Mouse (Mus musculus): ENCODE data around the gene Ssbp3. TPM values are rescaled to one million over a fixed set of nuclear protein-coding genes. Genes with fewer than 3 reads are reported as not detected.

Gene Ssbp3
- polyA plus RNA-seq, 1 experiment from 2014 or later = 147 TPM

GRCm38 (mm10) chr4:106939223-106939918 lies 28.9 kb downstream of the Ssbp3 start:
- Histone ChIP-seq H3K36me3 (replicated peaks) (peaks cover 93% of the 10 kb centered on the region), H3K9me3 (no peaks in the 10 kb centered on the region), H3K4me3 (peak overlapping the region; percentile 11; the same call in 1 of the 2 replicates), H3K27ac (replicated peaks) (peak overlapping the region; percentile 63), H3K27me3 (replicated peaks; ENCODE audit: low read depth, poor library complexity, severe bottlenecking) (no peaks in the 10 kb centered on the region), H3K4me1 (peaks cover 96% of the 10 kb centered on the region)
- 24% methylated on average over 6 of the region's 6 CpGs for WGBS
- DNase-seq (ENCODE audit: low spot score) = peak; percentile 53

GRCm38 (mm10) chr4:106939919-106940227 lies 29.4 kb downstream of the Ssbp3 start:
- Histone ChIP-seq H3K4me3 (0 out of 2 replicates have a peak overlapping the region, but pooled peaks have one; percentile 11), H3K36me3 (replicated peaks) (peaks cover 93% of the 10 kb centered on the region), H3K27ac (replicated peaks) (peak overlapping the region; percentile 63), H3K27me3 (replicated peaks; ENCODE audit: low read depth, poor library complexity, severe bottlenecking) (no peaks in the 10 kb centered on the region), H3K9me3 (no peaks in the 10 kb centered on the region), H3K4me1 (peaks cover 91% of the 10 kb centered on the region)
- 69% methylated on average over 4 of the region's 4 CpGs for WGBS
- DNase-seq (ENCODE audit: low spot score) = no peak

- H3K27ac ChIP-seq (replicated peaks) = peak overlapping the region; percentile 3; the same call in 1 of the 2 replicates
- no peak overlapping the region for H3K4me3 ChIP-seq
- no peak for DNase-seq (ENCODE audit: low spot score)
- no peaks in the 10 kb centered on the region for H3K9me3 ChIP-seq
- H3K4me1 ChIP-seq = peaks cover 91% of the 10 kb centered on the region
- peaks cover 92% of the 10 kb centered on the region for H3K36me3 ChIP-seq (replicated peaks)
- WGBS = 72% methylated on average over 6 of the region's 6 CpGs
- H3K27me3 ChIP-seq (replicated peaks; ENCODE audit: low read depth, poor library complexity, severe bottlenecking) = no peaks in the 10 kb centered on the region
Measured at GRCm38 (mm10) chr4:106940945-106941344, 30.4 kb downstream of the Ssbp3 start.

- H3K27me3 ChIP-seq (replicated peaks; ENCODE audit: low read depth, poor library complexity, severe bottlenecking) = no peaks in the 10 kb centered on the region
- no peak overlapping the region for H3K4me3 ChIP-seq
- peaks cover 92% of the 10 kb centered on the region for H3K36me3 ChIP-seq (replicated peaks)
- H3K4me1 ChIP-seq = peaks cover 91% of the 10 kb centered on the region
- no peaks in the 10 kb centered on the region for H3K9me3 ChIP-seq
- no peak for DNase-seq (ENCODE audit: low spot score)
- H3K27ac ChIP-seq (replicated peaks) = 0 out of 2 replicates have a peak overlapping the region, but pooled peaks have one; percentile 14
Measured at GRCm38 (mm10) chr4:106941475-106941874, 31.0 kb downstream of the Ssbp3 start.

- no peak overlapping the region for H3K4me3 ChIP-seq
- no peak for DNase-seq (ENCODE audit: low spot score)
- no peaks in the 10 kb centered on the region for H3K27me3 ChIP-seq (replicated peaks; ENCODE audit: low read depth, poor library complexity, severe bottlenecking)
- peaks cover 91% of the 10 kb centered on the region for H3K4me1 ChIP-seq
- peaks cover 92% of the 10 kb centered on the region for H3K36me3 ChIP-seq (replicated peaks)
- H3K27ac ChIP-seq (replicated peaks) = no peak overlapping the region
- H3K9me3 ChIP-seq = no peaks in the 10 kb centered on the region
- WGBS = 90% methylated on average over 4 of the region's 4 CpGs
Measured at GRCm38 (mm10) chr4:106942491-106942890, 32.0 kb downstream of the Ssbp3 start.

- Histone ChIP-seq H3K4me1 (peaks cover 90% of the 10 kb centered on the region), H3K27ac (replicated peaks) (no peak overlapping the region), H3K4me3 (no peak overlapping the region), H3K9me3 (no peaks in the 10 kb centered on the region), H3K27me3 (replicated peaks; ENCODE audit: low read depth, poor library complexity, severe bottlenecking) (no peaks in the 10 kb centered on the region), H3K36me3 (replicated peaks) (peaks cover 86% of the 10 kb centered on the region)
- DNase-seq (ENCODE audit: low spot score) = no peak
- 86% methylated on average over 2 of the region's 2 CpGs for WGBS
Measured at GRCm38 (mm10) chr4:106943627-106944026, 33.1 kb downstream of the Ssbp3 start.

- H3K36me3 ChIP-seq (replicated peaks) = peaks cover 87% of the 10 kb centered on the region
- no peak overlapping the region for H3K27ac ChIP-seq (replicated peaks)
- H3K4me3 ChIP-seq = no peak overlapping the region
- no peak for DNase-seq (ENCODE audit: low spot score)
- no peaks in the 10 kb centered on the region for H3K9me3 ChIP-seq
- peaks cover 90% of the 10 kb centered on the region for H3K4me1 ChIP-seq
- H3K27me3 ChIP-seq (replicated peaks; ENCODE audit: low read depth, poor library complexity, severe bottlenecking) = no peaks in the 10 kb centered on the region
- 88% methylated on average over 3 of the region's 3 CpGs for WGBS
Measured at GRCm38 (mm10) chr4:106944898-106945297, 34.4 kb downstream of the Ssbp3 start.

- H3K27me3 ChIP-seq (replicated peaks; ENCODE audit: low read depth, poor library complexity, severe bottlenecking) = no peaks in the 10 kb centered on the region
- H3K27ac ChIP-seq (replicated peaks) = no peak overlapping the region
- WGBS = 79% methylated on average over 3 of the region's 3 CpGs
- peaks cover 88% of the 10 kb centered on the region for H3K4me1 ChIP-seq
- H3K9me3 ChIP-seq = no peaks in the 10 kb centered on the region
- H3K4me3 ChIP-seq = no peak overlapping the region
- H3K36me3 ChIP-seq (replicated peaks) = peaks cover 69% of the 10 kb centered on the region
- DNase-seq (ENCODE audit: low spot score) = no peak
Measured at GRCm38 (mm10) chr4:106947741-106948140, 37.2 kb downstream of the Ssbp3 start.

- Histone ChIP-seq H3K9me3 (no peaks in the 10 kb centered on the region), H3K27ac (replicated peaks) (no peak overlapping the region), H3K36me3 (replicated peaks) (peaks cover 69% of the 10 kb centered on the region), H3K4me3 (no peak overlapping the region), H3K27me3 (replicated peaks; ENCODE audit: low read depth, poor library complexity, severe bottlenecking) (no peaks in the 10 kb centered on the region), H3K4me1 (peaks cover 88% of the 10 kb centered on the region)
- no peak for DNase-seq (ENCODE audit: low spot score)
- 75% methylated on average over 7 of the region's 7 CpGs for WGBS
Measured at GRCm38 (mm10) chr4:106948546-106948945, 38.0 kb downstream of the Ssbp3 start.

GRCm38 (mm10) chr4:106949200-106949599 lies 38.7 kb downstream of the Ssbp3 start:
- H3K4me3 ChIP-seq = no peak overlapping the region
- DNase-seq (ENCODE audit: low spot score) = no peak
- no peaks in the 10 kb centered on the region for H3K27me3 ChIP-seq (replicated peaks; ENCODE audit: low read depth, poor library complexity, severe bottlenecking)
- H3K27ac ChIP-seq (replicated peaks) = no peak overlapping the region
- peaks cover 70% of the 10 kb centered on the region for H3K36me3 ChIP-seq (replicated peaks)
- 59% methylated on average over 6 of the region's 6 CpGs for WGBS
- peaks cover 89% of the 10 kb centered on the region for H3K4me1 ChIP-seq
- no peaks in the 10 kb centered on the region for H3K9me3 ChIP-seq

- H3K27ac ChIP-seq (replicated peaks) = no peak overlapping the region
Measured at GRCm38 (mm10) chr4:106950801-106951200, 40.3 kb downstream of the Ssbp3 start.

GRCm38 (mm10) chr4:106951455-106951854 lies 41.0 kb downstream of the Ssbp3 start:
- H3K4me1 ChIP-seq = peaks cover 93% of the 10 kb centered on the region
- no peak overlapping the region for H3K27ac ChIP-seq (replicated peaks)
- peaks cover 71% of the 10 kb centered on the region for H3K36me3 ChIP-seq (replicated peaks)
- no peak overlapping the region for H3K4me3 ChIP-seq
- no peaks in the 10 kb centered on the region for H3K9me3 ChIP-seq
- no peaks in the 10 kb centered on the region for H3K27me3 ChIP-seq (replicated peaks; ENCODE audit: low read depth, poor library complexity, severe bottlenecking)
- WGBS = 62% methylated on average over 4 of the region's 4 CpGs
- no peak for DNase-seq (ENCODE audit: low spot score)

More at GRCm38 (mm10) chr4:106950801-106951200, 40.3 kb downstream of the Ssbp3 start:
- Histone ChIP-seq H3K27me3 (replicated peaks; ENCODE audit: low read depth, poor library complexity, severe bottlenecking) (no peaks in the 10 kb centered on the region), H3K4me3 (no peak overlapping the region), H3K9me3 (no peaks in the 10 kb centered on the region), H3K36me3 (replicated peaks) (peaks cover 71% of the 10 kb centered on the region), H3K4me1 (peaks cover 93% of the 10 kb centered on the region)
- WGBS = 77% methylated on average over 4 of the region's 4 CpGs
- DNase-seq (ENCODE audit: low spot score) = no peak

- Histone ChIP-seq H3K4me1 (peaks cover 91% of the 10 kb centered on the region), H3K27ac (replicated peaks) (peak overlapping the region; percentile 35; the same call in 1 of the 2 replicates), H3K36me3 (replicated peaks) (peaks cover 69% of the 10 kb centered on the region), H3K4me3 (0 out of 2 replicates have a peak overlapping the region, but pooled peaks have one; percentile 19), H3K27me3 (replicated peaks; ENCODE audit: low read depth, poor library complexity, severe bottlenecking) (no peaks in the 10 kb centered on the region), H3K9me3 (no peaks in the 10 kb centered on the region)
- no peak for DNase-seq (ENCODE audit: low spot score)
Measured at GRCm38 (mm10) chr4:106953221-106953620, 42.7 kb downstream of the Ssbp3 start.
